Mouse (Mus musculus) heart, adult 2 months (tissue): Measurements from ENCODE around the gene Samm50.
A peak's percentile ranks its signal among the peaks of the same experiment; 100 is the strongest.

ENCODE experiments used
- CTCF ChIP-seq: fragments of 200-600 bp; IDR thresholded peaks from 2 replicates; pipeline ENCODE4 v1.8.1; 2022; ENCODE audit warnings: antibody characterized with exemption, mild to moderate bottlenecking, moderate library complexity
- POLR2A ChIP-seq: fragments of 200-500 bp; IDR thresholded peaks from 2 replicates; pipeline ENCODE4 v1.6.1; 2011; ENCODE audit warnings: mild to moderate bottlenecking, low read depth, low read length, control low read depth; ENCODE audit not compliant: insufficient read depth

DNA sequence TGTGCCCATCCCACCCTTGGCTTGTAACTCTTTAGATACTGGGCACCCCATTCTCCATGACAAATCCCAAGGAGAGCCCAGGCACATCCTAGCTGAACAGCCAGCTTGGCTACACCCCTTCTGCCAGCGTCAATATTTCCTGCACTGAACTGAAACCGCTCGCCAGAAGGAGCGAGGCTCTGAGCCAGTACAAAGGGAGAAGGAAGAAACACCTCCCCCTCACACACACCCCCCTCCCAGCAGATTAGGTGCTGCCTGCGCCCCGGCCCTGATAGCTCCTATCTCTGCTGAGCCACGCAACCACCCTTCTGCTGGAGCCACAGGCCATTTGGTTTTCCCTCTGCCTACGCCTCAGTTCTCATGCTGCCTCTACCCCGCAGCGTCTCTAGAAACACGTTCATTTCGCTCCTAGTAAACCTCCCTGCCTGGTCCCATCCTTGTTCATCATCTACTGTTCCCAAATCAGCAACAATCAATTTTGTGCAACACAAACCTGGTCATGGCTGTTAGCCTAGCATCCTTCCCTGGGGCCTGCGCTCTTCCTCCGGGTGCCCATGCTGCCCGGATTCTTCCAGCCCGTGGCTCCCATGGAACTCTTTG lies 39.2 kb downstream of the Samm50 start:
- peak; percentile 54; the same call in 1 of the 2 replicates for TF ChIP-seq POLR2A
- no peak for TF ChIP-seq CTCF
